Mouse (Mus musculus) megakaryocyte, embryonic 14.5 days (primary cell): Measurements from ENCODE around the gene Mylpf. TPM values are rescaled to one million over a fixed set of nuclear protein-coding genes. Genes with fewer than 3 reads are reported as not detected.
"Not testable (repeated sequence)": the region's sequence is repeated elsewhere in the genome, so short reads cannot be mapped to it uniquely, and the experiment has no call there.

Experiments
- H3K27me3 ChIP-seq: replicated peaks from 2 replicates; pipeline ENCODE3; 2012; ENCODE audit warnings: inconsistent platforms
- H3K36me3 ChIP-seq: replicated peaks from 2 replicates; pipeline ENCODE3; 2012; ENCODE audit warnings: low read length, inconsistent platforms, mixed read lengths
- H3K4me1 ChIP-seq: 2 replicates; pipeline ENCODE4 v1.6.1; 2012; ENCODE audit warnings: inconsistent platforms
- H3K4me3 ChIP-seq: replicated peaks from 2 replicates; pipeline ENCODE3; 2012; ENCODE audit warnings: moderate library complexity, mild to moderate bottlenecking, inconsistent platforms
- H3K9me3 ChIP-seq: 2 replicates; pipeline ENCODE4 v1.6.1; 2012; ENCODE audit warnings: inconsistent platforms
- FLI1 ChIP-seq: IDR thresholded peaks from 2 replicates; pipeline ENCODE4 v1.6.1; 2012; ENCODE audit warnings: low read length, inconsistent platforms, mixed read lengths
- GATA1 ChIP-seq: IDR thresholded peaks from 3 replicates; pipeline ENCODE4 v1.6.1; 2012; ENCODE audit warnings: mixed read lengths, low read length, inconsistent platforms, borderline replicate concordance
- polyA plus RNA-seq: library from polyadenylated mRNA; stranded (reverse); fragments of >175 nt; gene quantifications from 2 replicates; pipeline ENCODE4 v1.2.3, GENCODE M21; 2012; ENCODE audit warnings: low replicate concordance; ENCODE audit not compliant: insufficient read depth

The Mylpf gene
- polyA plus RNA-seq, result 4.7 TPM in 1 of 2 replicates, not detected in the other

DNA sequence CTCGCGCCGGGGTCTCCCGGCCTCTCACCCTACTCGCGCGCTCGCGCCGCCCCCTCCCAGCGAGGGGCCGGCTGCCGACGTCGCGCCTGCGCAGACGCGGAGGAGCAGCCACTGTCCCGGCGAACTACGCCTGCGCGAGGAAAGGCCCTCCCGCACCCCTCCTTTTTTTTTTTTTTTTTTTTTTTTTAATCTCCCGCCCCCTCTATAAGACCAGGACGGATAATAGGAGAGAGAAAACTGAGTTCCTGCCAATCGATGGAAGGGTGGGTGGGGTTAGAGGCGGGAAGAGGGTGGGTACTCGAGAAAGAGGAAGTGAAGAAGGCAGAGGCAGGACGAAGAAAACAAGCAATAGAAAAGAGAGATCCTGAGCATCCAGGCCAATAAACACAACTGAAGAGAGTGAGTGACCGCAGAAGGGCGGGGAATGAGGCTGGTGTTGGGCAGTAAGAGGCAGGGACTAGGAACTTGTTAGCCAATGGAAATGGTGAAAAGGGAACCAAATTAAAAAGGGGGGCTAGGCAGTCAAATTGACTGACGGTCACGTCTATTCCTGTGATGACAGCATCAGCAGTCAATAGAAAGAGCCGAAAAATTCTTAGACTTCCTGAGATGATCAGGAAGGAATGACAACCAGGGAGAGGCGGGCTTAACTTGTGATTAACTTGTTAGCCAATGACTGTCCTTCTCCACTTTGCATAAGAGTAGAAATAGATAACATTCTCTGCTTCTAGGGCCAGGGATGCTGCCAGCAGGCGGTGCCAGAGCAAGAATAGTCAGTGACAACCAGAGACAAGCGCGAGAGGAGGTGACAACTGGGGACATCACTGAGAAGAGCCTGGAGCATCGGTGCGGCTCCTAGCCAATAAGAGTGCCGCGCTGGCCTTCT, at the start of gene Mylpf:
Gene Mylpf (plus strand): TSS at position 338 of the 886 bp plus-strand sequence.
- TF ChIP-seq FLI1, result no peak; the same call in 1 of the 2 replicates
- peak; percentile 80; the same call in 1 of the 3 replicates for TF ChIP-seq GATA1
- peaks cover 75% of the 10 kb centered on the region for H3K4me1 ChIP-seq

GRCm38 (mm10) chr7:127162546-127162945, 46.1 kb upstream of the Mylpf start:
- Histone ChIP-seq H3K4me3 (no peak overlapping the region), H3K36me3 (no peaks in the 10 kb centered on the region), H3K27me3 (peaks cover 6% of the 10 kb centered on the region), H3K4me1 (peaks cover 42% of the 10 kb centered on the region), H3K9me3 (peaks cover 12% of the 10 kb centered on the region)
- no peak for TF ChIP-seq GATA1
- no peak for TF ChIP-seq FLI1

More for the DNA sequence above, at the start of gene Mylpf:
- Histone ChIP-seq H3K4me3 (peak within 1 kb of the TSS; percentile 99), H3K9me3 (no peaks in the 10 kb centered on the region), H3K27me3 (no peaks in the 10 kb centered on the region), H3K36me3 (peaks cover 32% of the 10 kb centered on the region)

GRCm38 (mm10) chr7:127164002-127164401, 44.7 kb upstream of the Mylpf start:
- peaks cover 12% of the 10 kb centered on the region for H3K9me3 ChIP-seq
- peaks cover 6% of the 10 kb centered on the region for H3K27me3 ChIP-seq
- H3K4me3 ChIP-seq, result no peak overlapping the region
- H3K4me1 ChIP-seq, result peaks cover 32% of the 10 kb centered on the region
- H3K36me3 ChIP-seq, result no peaks in the 10 kb centered on the region
- TF ChIP-seq GATA1 (no peak), FLI1 (no peak)

DNA sequence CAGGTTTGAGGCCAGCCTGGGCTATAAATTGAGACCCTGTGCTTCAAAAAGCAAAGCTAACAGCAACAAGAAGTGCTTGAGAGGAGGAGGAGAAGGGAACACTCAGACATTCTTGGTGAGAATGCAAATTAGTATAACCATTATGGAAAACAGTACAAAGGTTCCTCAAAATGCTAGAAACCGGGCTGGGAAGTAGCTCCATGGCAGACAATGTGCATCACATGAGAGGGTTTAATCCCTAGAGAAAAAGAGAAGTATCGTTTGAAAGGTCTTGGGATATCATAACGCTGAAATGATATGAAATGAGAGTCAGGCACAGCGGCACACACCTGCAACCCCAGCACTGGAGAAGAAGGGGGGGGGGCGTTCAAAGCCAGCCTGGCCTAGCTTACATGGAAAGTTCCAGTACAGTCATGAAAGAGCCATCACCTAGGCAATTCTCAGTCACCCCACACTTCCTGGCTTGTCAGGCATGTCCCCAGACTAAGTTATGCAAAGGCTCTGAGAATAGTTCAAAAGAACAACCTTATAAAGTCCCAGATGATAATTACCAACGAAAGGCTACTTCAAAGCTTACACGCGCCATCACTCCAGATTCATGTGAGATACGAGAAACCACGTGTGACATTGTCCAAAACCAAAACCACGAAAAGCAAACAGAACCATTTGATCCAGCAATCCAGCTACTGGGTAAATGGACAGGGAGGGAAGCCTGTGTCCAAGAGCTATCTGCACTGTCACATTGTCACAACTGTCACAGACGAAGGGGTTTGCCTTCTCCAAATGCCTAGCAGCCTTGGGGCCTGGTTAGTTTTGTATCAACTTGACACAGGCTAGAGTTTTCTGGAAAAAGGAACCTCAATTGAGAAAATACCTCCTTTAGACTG, 42.8 kb upstream of the Mylpf start:
- no peaks in the 10 kb centered on the region for H3K36me3 ChIP-seq
- H3K9me3 ChIP-seq, result peaks cover 13% of the 10 kb centered on the region
- peaks cover 32% of the 10 kb centered on the region for H3K4me1 ChIP-seq
- peaks cover 4% of the 10 kb centered on the region for H3K27me3 ChIP-seq
- no peak for TF ChIP-seq GATA1
- H3K4me3 ChIP-seq, result no peak overlapping the region

- no peak overlapping the region for H3K4me3 ChIP-seq
- no peak for TF ChIP-seq FLI1
- TF ChIP-seq GATA1, result no peak
- H3K36me3 ChIP-seq, result no peaks in the 10 kb centered on the region
- H3K27me3 ChIP-seq, result peaks cover 4% of the 10 kb centered on the region
- peaks cover 32% of the 10 kb centered on the region for H3K4me1 ChIP-seq
- H3K9me3 ChIP-seq, result peaks cover 20% of the 10 kb centered on the region
Measured at GRCm38 (mm10) chr7:127166501-127166900, 42.2 kb upstream of the Mylpf start.

DNA sequence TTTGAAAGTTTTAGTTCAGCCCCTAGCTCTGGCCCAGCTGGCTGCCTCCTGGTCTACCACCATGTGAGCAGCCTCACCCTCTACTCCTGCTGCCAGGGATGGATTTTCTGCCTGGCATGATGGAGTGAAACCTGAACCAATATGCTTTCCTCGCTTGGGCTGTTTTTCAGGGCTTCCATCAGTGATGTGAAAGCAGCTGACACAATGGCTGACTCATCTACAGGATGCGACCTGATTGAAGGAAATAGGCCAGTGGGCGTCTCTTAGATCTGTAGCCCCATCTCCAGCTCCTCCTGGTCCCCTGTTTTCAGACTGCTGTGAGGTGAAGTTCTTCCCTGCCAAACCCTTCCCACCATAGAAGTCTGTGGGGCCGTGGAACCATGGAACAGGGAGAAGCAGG, 31.8 kb upstream of the Mylpf start:
- Histone ChIP-seq H3K36me3 (no peaks in the 10 kb centered on the region), H3K9me3 (peaks cover 18% of the 10 kb centered on the region), H3K4me1 (peaks cover 39% of the 10 kb centered on the region), H3K27me3 (no peaks in the 10 kb centered on the region), H3K4me3 (no peak overlapping the region)
- no peak for TF ChIP-seq GATA1
- TF ChIP-seq FLI1, result no peak

- no peaks in the 10 kb centered on the region for H3K36me3 ChIP-seq
- no peaks in the 10 kb centered on the region for H3K27me3 ChIP-seq
- TF ChIP-seq GATA1 (no peak), FLI1 (no peak)
- H3K4me1 ChIP-seq, result peaks cover 76% of the 10 kb centered on the region
- peaks cover 4% of the 10 kb centered on the region; the same call in 1 of the 2 replicates for H3K9me3 ChIP-seq
- H3K4me3 ChIP-seq, result no peak overlapping the region
Measured at GRCm38 (mm10) chr7:127180783-127181182, 27.9 kb upstream of the Mylpf start.

- not testable (repeated sequence) for H3K27me3 ChIP-seq, H3K4me3 ChIP-seq, H3K36me3 ChIP-seq, H3K9me3 ChIP-seq
- peaks cover 75% of the 10 kb centered on the region for H3K4me1 ChIP-seq
Measured at GRCm38 (mm10) chr7:127181724-127182123, 27.0 kb upstream of the Mylpf start.

- no peaks in the 10 kb centered on the region for H3K36me3 ChIP-seq
Measured at GRCm38 (mm10) chr7:127183345-127183744, 25.3 kb upstream of the Mylpf start.

More at GRCm38 (mm10) chr7:127183345-127183744, 25.3 kb upstream of the Mylpf start:
- peaks cover 61% of the 10 kb centered on the region for H3K4me1 ChIP-seq
- no peak for TF ChIP-seq GATA1
- no peak for TF ChIP-seq FLI1
- no peak overlapping the region for H3K4me3 ChIP-seq
- H3K9me3 ChIP-seq, result peaks cover 4% of the 10 kb centered on the region; the same call in 1 of the 2 replicates
- no peaks in the 10 kb centered on the region for H3K27me3 ChIP-seq
